Mouse (Mus musculus) gastrocnemius, postnatal 14 days (tissue): ENCODE measurements around the gene Sh3bgrl2. TPM values are rescaled to one million over a fixed set of nuclear protein-coding genes. Genes with fewer than 3 reads are reported as not detected.

Source experiments
- DNase-seq: peaks from one replicate; pipeline ENCODE4 v3.0.0; 2021; ENCODE audit warnings: mixed read lengths
- intact Hi-C: fragments of 180-260 bp; cut with DNase I; formaldehyde crosslinking; loops from one replicate; pipeline ENCODE4 v1.15.1; 2025; ENCODE audit warnings: low total_unique reads
- total RNA-seq, 2 experiments: library from RNA; stranded (reverse); gene quantifications; 2 replicates each; pipeline ENCODE4 v1.2.3; 2021

The Sh3bgrl2 gene
- total RNA-seq, 2 experiments from 2014 or later: 1.4 TPM

DNA sequence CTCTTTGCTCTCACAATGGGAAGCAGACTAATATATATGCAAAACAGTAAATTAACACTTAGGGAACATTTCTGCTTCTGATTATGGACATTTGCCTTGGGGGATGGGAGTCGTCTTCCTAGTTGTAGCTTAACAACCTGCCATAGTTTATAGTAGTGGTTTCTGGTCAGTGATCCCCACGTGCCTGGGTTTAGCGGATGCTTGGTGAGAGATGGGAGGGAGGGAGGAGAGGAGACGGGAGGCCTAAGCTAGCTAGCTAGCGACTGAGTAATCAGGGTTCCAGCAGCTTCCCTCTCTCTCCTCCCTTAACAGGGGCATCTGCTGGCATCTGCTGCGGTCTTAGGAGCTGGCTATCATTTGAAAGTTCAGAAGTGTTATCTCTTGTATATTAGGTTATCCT lies 8.1 kb downstream of the Sh3bgrl2 start:
- no peak for DNase-seq

DNA sequence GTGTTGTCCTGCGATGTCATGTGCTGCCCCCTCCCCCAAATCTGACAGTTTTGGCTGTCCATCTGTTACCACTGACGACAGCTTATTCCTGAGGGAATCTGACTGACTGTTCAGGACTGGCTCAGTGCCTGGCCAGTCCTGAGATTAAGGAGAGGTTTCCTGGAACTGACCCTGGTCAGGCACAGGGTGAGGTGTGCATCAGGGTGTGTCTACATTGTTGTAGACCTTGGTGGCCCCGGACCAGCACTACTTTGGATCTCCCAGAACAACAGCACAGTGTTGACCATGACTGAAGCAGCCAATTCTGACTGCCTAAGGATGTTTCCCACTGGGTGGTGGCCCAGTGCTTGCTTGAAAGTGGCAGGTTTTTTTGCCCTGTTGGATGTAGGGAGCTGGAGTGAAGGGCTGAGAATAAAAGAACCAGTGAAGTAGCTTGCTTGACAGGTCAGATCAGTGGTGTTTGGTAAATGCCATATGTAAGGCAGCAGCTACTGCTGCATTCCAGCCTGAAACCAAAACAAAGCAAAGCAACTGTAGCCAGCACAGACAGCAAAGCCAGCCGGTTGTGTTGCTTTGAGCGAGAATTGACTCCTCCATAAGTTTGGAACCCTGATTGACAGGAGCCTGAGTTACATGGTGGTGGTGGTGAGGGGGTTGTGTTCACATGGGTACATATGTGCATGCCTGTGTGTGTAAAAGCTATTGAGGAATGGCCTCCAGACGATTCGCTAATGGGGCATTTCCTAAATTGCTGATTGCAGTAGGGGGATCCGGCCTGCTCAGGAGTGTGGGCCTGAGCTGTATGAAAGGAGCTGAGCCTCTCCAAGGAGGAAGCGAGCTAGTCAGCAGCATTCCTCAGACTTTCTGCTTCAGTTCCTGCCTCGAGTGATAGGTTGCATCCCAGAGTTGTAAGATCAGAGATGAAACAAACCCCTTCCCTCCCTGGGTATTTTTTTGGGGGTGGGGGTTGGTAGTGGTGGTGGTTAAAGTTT lies 8.9 kb downstream of the Sh3bgrl2 start:
- intact Hi-C loops: no loop called here
- peak; percentile 10 for DNase-seq

More for the DNA sequence above, 8.1 kb downstream of the Sh3bgrl2 start:
- intact Hi-C loops: no loop called here

DNA sequence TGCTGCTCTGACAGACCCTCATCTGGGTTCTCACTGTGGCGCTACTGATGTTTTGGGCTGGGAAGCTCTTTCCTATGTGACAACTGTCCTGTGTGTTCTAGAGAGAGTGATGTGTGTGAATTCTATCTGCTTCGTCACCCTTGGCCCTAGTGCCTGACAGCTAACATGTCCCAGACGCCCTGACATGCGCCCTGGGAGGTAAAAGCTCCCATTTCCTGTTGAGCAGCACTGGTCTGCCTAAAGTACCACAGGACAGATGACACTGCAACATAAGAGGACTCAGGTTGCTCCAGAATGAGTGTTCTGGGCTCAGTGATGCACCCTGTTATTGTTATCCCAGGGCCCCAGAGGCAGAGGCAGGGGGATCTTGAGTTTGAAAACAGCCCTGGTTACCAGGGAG lies 12.5 kb downstream of the Sh3bgrl2 start:
- intact Hi-C loops: no loop called here
- no peak for DNase-seq

DNA sequence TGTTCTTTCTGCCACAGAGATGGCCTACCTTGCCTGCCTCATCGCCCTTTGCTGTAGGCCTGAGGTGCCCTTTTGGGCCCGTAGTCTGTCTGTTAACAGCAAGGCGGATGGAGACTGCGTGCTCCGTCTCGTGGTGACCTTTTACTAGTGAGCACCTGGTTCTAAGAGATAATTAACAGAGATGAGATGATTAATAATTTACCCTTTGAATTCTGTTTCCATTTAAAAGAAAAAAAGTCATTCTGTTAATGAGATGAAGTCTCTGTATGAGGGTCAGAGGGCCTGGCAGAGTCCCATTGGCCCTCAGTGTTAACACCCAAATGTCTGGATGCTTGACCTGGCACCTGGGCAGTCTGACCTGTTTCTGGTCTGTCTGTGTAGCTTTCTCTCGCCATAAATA lies 14.8 kb downstream of the Sh3bgrl2 start:
- intact Hi-C loops: no loop called here
- no peak for DNase-seq

DNA sequence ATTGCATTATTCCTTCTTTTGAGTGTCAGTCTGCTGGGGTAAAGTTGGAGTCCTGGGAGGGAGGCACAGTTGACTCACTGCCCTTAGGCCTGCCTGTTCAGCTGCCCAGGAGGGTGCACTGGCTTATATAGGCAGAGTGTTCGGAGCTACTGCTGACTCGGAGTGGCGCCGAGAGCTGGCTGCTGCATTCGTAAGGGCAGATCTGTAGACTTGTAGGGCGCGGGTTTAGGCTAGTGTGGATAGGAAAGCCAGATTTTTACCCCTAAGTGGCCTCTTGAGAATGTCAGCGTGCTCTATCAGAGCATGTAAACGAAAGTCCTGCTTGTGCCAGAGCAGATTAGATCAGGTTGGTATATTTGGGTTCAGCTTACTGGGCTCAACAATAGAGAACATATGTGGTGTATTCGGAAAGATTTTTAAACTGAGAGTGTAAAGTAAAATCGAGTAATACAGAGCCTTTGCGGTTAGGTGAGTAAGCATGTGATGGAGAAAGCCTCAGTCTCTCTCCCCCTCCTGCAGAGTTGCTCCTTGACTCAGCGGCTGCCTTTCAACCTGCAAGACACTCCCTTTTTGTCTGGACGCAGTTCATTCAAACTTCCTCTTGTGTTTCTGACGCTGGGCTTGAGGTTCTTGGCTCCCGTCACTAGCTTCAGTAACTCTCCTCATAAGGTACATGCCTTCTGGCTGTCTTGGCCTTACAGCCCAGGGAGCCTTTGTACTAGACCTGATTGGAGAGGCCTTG lies 15.9 kb downstream of the Sh3bgrl2 start:
- no peak for DNase-seq
- intact Hi-C loops: no loop called here

DNA sequence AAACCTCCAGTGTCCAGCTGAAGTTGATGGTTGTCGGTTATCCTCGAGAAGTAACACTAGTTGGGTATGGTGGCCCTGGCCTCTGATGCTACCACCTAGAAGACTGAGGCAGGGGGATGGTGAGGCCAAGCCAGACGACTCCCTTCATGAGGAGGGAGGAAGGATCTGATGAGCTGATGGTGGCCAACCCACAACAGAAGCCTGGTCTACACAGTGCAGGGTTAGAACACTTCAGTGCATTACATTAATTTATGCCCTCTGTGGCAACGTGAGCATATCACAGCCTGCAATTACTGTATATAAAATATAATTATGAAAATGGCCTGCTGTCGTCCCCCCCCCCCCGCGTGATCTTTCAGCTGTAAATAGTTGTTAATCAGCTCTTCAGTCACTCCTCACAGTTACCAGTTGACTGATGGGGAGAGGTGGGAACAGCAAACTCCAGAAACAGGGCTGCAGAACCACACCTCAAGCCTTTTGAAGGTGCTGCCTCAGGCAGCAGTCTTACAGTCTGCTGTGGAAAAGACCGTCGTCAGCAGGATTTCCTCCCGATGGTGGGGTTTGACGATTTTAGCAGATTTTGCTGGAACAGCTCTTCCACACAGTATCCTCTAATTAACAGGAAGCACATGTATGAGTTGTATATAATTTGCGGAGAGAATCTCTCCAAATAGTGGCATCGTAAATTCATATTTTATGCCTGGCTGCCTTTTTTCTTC lies 17.0 kb downstream of the Sh3bgrl2 start:
- no peak for DNase-seq
- intact Hi-C loops: no loop called here

DNA sequence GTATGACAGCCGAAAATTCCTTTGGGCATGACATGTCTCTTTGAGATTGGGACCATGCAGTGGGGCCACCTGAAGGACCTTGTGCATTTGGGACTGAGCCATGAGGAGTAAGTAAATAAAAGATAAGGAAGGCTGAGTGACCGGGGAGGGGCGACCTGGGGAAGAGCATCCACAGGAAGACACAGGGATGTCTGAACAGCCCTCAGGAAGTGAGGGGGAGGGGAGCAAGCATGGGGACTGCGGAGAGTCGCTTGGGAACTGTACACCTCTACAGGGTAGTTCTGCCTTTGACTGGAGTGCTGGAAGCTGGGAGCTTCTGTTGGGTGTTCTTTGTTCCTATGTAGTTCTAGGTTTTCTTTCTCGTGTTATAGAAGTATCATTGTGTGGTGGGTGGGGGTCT lies 18.0 kb downstream of the Sh3bgrl2 start:
- intact Hi-C loops: no loop called here
- DNase-seq: no peak

DNA sequence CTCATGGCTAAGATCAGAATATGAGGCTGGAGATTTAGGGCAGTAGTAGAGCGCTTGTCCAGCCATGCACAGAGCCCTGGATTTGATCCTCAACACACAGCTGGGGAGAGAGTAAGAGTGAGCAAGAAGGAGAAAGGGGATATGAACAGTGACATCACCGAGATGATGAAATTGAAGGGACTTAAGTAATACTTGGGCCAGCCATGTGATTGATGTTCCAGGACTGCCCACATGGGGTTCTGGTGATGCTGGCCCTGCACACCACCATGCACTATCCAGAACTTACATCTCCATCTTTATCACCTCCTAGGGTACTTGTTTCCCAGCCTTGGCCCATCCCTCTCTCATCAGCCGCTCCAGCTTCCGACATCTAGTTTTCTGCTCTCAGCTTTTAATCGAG lies 20.0 kb downstream of the Sh3bgrl2 start:
- intact Hi-C loops: no loop called here
- no peak for DNase-seq

DNA sequence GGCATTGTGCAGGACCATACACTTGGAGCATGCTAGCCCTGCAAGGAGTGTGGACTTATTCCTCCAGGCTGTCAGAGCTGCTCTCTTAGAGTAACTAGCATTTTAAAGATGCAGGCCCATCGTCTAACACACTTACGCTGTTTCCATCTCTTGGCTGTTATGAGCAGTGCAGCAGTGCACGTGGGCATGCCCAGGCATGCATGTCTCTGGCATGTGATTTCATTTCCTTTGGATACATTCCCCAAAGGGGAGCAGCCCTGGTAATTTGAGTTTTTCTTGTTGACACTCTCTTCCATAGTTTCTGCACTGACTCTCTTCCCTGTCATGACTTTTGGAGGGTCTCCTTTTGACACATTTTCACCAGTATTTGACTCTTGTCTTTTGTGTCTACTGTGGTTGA lies 20.8 kb downstream of the Sh3bgrl2 start:
- no peak for DNase-seq
- intact Hi-C loops: no loop called here

DNA sequence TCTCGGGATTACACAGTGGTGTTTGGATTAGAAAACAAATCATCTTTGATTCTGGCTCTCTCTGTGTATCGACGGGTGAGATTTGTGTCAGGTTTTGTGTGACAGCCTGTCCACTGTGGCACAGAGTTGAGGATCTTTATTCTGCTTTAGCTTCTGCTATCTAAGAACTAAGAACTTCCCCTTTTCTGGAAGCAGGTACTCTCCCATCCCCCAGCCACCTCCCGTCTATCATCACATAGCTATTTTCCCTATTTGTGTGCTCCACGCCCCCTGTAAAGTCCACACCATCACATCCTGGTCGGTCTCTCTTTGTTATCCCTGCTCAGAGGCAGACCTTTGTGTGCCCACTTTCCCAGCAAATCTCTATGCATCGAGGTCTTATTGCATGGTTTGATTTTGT lies 21.8 kb downstream of the Sh3bgrl2 start:
- intact Hi-C loops: no loop called here
- no peak for DNase-seq

DNA sequence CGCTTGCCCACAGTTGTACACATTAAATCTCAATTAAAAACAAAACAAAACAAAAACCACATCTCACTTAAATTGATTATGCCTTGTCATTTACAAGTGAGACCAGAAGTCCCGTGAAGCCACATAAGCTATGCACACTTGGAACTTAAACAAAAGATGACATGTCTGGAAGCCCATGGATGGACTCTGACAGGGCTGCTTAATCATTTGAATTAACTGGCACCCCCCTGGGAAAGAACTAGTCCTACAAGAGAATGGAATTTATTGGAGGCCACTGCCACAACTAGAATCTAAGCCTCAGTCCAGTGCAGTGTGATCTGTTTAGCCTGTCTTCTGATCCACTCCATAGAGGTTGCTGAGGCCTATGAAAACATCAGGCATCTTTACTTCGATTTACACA lies 23.2 kb downstream of the Sh3bgrl2 start:
- DNase-seq: no peak
- intact Hi-C loops: no loop called here

DNA sequence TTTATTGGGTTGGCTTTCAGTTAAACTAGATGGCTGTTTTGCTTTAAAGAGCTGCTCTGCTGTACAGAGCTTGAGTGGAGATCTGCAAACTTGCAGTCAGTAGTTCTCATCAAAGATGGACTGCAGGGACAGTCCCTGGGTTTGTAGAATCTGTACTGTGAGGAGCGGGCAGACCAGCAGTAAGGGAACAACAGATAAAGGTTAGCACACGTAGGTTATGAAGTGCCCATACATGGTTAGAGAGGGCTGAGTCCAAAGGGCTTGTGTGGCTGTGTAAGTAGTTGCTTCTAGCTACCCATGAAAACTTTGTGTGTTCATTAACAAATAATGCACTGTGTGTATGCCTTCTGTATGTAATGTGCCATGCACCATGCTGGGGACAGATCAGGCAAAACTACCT lies 24.2 kb downstream of the Sh3bgrl2 start:
- intact Hi-C loops: no loop called here

DNA sequence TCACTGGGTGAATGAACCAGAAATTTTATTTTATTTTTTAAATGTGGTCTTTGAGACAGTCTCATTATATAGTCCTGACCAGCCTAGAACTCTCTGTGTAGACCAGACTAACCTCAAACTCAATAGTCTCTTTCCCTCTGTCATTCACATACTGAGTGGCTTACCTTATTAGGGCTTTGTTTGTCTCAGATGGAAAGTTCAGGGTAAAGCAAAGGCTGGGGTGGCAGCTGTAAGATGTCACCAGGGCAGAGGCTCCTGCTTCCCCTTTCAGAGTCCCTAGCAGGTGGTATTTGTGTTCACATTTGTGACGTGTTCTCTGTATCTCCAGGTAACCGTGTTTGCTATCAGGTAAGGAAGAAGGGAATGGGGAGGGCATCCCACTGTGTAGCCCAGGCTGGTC lies 24.7 kb downstream of the Sh3bgrl2 start:
- no peak for DNase-seq
- intact Hi-C loops: no loop called here

More for the DNA sequence above, 24.2 kb downstream of the Sh3bgrl2 start:
- DNase-seq: no peak

DNA sequence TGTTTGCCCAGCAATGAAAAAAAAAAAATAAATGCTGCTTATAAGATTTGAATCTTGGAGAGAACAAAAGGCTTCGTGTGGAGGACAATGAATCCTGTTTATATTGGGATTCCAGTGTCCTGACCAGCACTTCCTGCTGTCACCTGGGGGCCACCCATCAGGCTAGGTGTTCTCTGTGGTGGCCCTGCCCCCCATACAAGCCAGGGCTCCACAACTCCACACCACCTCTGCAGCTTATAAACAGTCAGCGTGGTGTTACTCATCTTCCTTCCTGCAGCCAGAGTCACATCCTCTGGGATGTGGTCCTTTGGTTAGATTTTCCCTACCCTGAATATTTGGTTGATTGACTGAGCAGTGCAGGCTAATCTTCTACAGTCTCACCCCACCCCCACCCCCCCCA lies 25.5 kb downstream of the Sh3bgrl2 start:
- intact Hi-C loops: no loop called here
- no peak for DNase-seq

DNA sequence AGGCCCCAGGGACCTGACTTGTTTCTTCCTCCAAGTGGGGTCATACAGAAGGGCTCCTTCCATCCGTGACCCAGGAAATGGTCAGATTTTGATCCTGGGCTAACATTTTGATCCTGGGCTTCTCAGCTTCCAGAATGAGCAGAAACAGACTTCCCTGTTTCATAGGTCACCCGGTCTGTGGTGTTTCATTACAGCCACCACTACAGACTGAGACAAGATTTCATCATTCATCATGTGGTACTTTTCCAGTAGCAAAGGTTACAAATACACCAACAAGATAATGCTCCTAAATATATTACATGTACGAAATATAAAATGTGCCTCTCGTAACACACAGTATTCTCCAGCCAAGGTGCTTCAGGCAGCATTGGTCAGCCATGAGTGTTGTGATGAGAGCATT lies 27.3 kb downstream of the Sh3bgrl2 start:
- no peak for DNase-seq
- intact Hi-C loops: no loop called here

DNA sequence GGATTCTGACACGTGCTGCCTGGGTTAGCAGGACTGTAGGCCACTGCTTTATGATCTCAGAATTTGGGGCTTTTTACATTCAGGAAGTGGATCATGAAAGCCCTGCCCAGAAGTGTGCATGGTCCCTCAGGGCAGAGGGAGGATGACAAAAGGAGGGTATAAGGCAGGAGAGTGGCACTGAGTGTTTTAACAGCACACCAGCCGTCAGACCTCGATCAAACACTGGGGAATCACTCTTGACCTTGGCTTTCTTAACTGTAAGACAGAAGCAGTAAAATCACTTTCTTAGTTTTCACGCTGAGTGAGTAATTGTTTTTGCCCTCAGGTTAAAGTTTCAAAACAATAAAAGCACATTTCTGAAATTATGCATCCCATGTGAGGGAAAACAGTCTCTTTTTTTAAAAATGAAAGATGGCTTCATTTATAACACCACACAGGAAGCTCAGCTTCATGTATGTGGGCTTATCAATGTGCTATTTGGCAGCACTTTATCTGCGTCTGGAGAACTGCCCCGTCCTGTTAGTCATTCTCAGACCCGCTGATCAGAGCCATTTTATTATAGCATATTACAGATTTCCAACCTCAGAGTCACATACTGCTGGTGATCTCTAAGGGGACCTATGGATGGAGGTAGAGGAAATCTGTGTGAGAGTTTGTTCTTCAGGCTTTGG lies 28.0 kb downstream of the Sh3bgrl2 start:
- DNase-seq: no peak
- intact Hi-C loops: no loop called here

DNA sequence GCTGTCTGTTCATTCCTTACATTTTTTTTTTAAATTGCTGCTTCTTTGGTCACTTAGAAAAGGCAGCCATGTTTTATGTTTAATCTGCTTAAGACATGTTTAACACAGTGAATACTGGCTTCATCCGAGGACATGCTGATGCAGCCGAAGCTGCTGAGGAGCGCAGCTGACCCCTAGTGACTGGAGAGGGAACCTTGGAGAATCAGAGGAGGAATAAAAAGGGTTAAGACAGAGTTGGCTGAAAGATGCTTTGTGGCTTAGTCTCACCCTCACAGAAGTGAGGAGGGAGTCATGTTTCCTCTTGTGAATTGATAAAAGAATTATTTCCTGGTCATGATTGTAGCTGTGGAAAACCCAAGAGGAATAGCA lies 28.5 kb downstream of the Sh3bgrl2 start:
- no peak for DNase-seq
- intact Hi-C loops: no loop called here

DNA sequence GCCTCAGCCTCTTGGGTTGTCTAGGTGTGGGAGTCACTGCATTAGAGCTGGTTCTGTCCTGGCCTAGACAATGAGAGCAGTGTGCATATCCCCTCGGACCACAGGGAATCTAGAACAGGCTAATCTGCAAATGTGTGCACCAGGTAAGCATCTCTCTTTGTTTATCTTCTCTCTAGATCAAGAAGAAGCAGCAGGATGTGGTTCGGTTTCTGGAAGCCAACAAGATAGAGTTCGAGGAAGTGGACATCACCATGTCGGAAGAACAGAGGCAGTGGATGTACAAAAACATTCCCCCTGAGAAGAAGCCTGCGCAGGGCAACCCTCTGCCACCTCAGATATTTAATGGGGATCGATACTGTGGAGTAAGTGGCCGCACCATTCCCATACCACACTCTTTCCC lies 29.1 kb downstream of the Sh3bgrl2 start:
- DNase-seq: no peak
- intact Hi-C loops: no loop called here

DNA sequence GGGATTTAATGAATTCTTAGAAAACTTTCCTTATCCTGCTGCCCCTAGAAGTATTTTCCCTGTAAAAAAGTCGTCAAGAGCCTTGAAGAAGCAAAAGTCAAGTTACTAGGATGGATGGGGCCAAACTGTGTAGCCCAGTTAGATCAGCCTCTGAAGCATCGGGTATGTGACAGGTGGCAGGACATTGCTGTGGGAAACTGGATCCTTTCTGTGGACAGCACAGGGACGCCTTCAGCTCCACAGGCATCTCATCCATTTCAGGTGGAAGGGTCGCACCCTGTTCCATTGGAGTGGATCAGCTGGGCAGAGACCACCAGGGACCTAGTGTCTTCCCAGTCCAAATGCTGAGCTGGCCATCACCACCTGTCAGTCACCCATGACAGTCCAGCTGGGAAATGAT lies 30.9 kb downstream of the Sh3bgrl2 start:
- no peak for DNase-seq
- intact Hi-C loops: no loop called here

DNA sequence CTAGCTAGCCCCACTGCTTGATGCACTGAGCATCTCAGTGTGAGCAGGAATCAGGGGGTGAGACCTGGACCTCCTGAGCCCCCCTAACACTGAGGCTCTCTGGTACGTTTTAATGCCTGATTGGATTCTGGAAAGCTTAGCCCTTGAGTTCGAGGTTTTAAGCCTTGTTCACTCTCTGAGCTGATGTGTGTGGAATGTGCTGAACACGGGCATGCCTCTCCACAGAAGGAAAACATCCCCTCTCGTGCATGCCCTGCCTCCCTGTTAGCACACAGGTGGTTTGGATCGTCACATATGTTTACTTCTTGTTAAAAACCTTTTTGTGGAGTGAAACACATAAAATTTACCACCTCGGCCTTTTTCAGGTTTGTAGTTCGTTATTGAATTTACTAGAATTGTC lies 34.6 kb downstream of the Sh3bgrl2 start:
- intact Hi-C loops: no loop called here
- DNase-seq: no peak
